21 mouse cellular contexts compared by ENCODE assay signal in genomic region chr8:82903497-82903896, GRCm38 (mm10). TPM values are rescaled to one million over a fixed set of nuclear protein-coding genes. Genes with fewer than 3 reads are reported as not detected.
A peak's percentile ranks its signal among the peaks of the same experiment; 100 is the strongest.
DNase-seq lines count a peak whose midpoint lies in the region; ATAC-seq and TF ChIP-seq lines count a peak whose summit lies in the region.
"Had no signal": no experiment of that assay in that cellular context is flagged by ENCODE, and none has a peak within 500 bp of the region (broad histone marks: within the 10 kb centered on the region; RNA-seq: fewer than 3 reads in every experiment).

No protein-coding gene starts in this region.

- WGBS in midbrain, embryonic 11.5 days = 72% methylated on average over 3 of the region's 3 CpGs
- 78% methylated on average over 3 of the region's 3 CpGs for WGBS in midbrain, embryonic 10.5 days
- 52% methylated on average over 3 of the region's 3 CpGs for WGBS in lung, postnatal 0 days

- intact Hi-C loops in gastrocnemius, adult 2 months (cut with DNase I) = loop anchor here (5.0 kb wide), 1 partner anchor 34 kb away; no protein-coding TSS in a partner anchor

- H3K9me3 ChIP-seq in midbrain, embryonic 11.5 days (ENCODE audit: control insufficient read depth, low read length) = no peaks in the 10 kb centered on the region
- no peaks in the 10 kb centered on the region for H3K9me3 ChIP-seq in midbrain, embryonic 10.5 days (replicated peaks)
- H3K9me3 ChIP-seq in lung, postnatal 0 days (ENCODE audit: low read length) = no peaks in the 10 kb centered on the region
- H3K9me3 ChIP-seq: embryonic facial prominence, embryonic 12.5 days; forebrain, embryonic 12.5 days; hindbrain, embryonic 10.5 days; intestine, embryonic 15.5 days had no signal

- no peak for ATAC-seq in midbrain, embryonic 11.5 days (ENCODE audit: low FRiP score)
- peak; percentile 89 for ATAC-seq in megakaryocyte progenitor cell, adult 5-6 weeks (replicated peaks; ENCODE audit: poor library complexity)
- ATAC-seq in lung, postnatal 0 days = no peak
- ATAC-seq: activated CD4-positive, CD25-positive, alpha-beta regulatory T cell, adult 4 months; forebrain, embryonic 16.5 days; intestine, embryonic 15.5 days; Patski had no signal

- H3K36me3 ChIP-seq in midbrain, embryonic 11.5 days (ENCODE audit: control insufficient read depth, insufficient read depth, low read length) = no peaks in the 10 kb centered on the region
- H3K36me3 ChIP-seq in midbrain, embryonic 10.5 days = no peaks in the 10 kb centered on the region
- H3K36me3 ChIP-seq in lung, postnatal 0 days (ENCODE audit: insufficient read depth, low read length) = no peaks in the 10 kb centered on the region
- H3K36me3 ChIP-seq: embryonic facial prominence, embryonic 12.5 days; forebrain, embryonic 12.5 days; hindbrain, embryonic 10.5 days; intestine, embryonic 15.5 days had no signal

- no peaks in the 10 kb centered on the region for H3K27me3 ChIP-seq in midbrain, embryonic 11.5 days (ENCODE audit: control insufficient read depth, insufficient read depth, low read length)
- no peaks in the 10 kb centered on the region for H3K27me3 ChIP-seq in midbrain, embryonic 10.5 days (ENCODE audit: low read depth, poor library complexity, severe bottlenecking)
- H3K27me3 ChIP-seq in lung, postnatal 0 days (replicated peaks; ENCODE audit: insufficient read depth, low read length) = no peaks in the 10 kb centered on the region
- H3K27me3 ChIP-seq: CH12.LX; embryonic facial prominence, embryonic 12.5 days; forebrain, embryonic 12.5 days; intestine, embryonic 15.5 days; Patski had no signal

- no peak overlapping the region for H3K4me2 ChIP-seq in midbrain, embryonic 11.5 days
- no peak overlapping the region for H3K4me2 ChIP-seq in lung, postnatal 0 days (replicated peaks; ENCODE audit: low read depth, low read length)
- H3K4me2 ChIP-seq: embryonic facial prominence, embryonic 12.5 days; forebrain, embryonic 12.5 days; hindbrain, embryonic 14.5 days; intestine, embryonic 15.5 days had no signal

- no peak for DNase-seq in gastrocnemius, adult 2 months
- DNase-seq in gastrocnemius, adult 18-20 months (ENCODE audit: low spot score) = no peak
- peak; percentile 2 for DNase-seq in midbrain, embryonic 11.5 days (ENCODE audit: low spot score, missing footprints)
- no peak for DNase-seq in midbrain, embryonic 10.5 days (ENCODE audit: low spot score)
- DNase-seq in right cerebral cortex, postnatal 25 days = no peak
- no peak for DNase-seq in lung, postnatal 0 days (ENCODE audit: low spot score)
- DNase-seq: adrenal gland, postnatal 14 days; cerebellum, adult 18-20 months; cerebellum, adult 9-11 months; cerebellum, postnatal 36 days; heart, postnatal 14 days had no signal

- H3K4me1 ChIP-seq in midbrain, embryonic 11.5 days (ENCODE audit: control insufficient read depth, insufficient read depth, low read length) = peaks cover 3% of the 10 kb centered on the region; the same call in 1 of the 2 replicates
- H3K4me1 ChIP-seq in midbrain, embryonic 10.5 days = peaks cover 15% of the 10 kb centered on the region
- no peaks in the 10 kb centered on the region for H3K4me1 ChIP-seq in lung, postnatal 0 days (ENCODE audit: insufficient read depth, low read depth, low read length)
- H3K4me1 ChIP-seq: forebrain, embryonic 12.5 days; intestine, embryonic 15.5 days had no signal

- TF ChIP-seq EP300 in lung, postnatal 0 days (IDR thresholded peaks at IDR 0.05) = no peak

- no peak overlapping the region for H3K9ac ChIP-seq in midbrain, embryonic 11.5 days (ENCODE audit: low read length)
- H3K9ac ChIP-seq in lung, postnatal 0 days (replicated peaks; ENCODE audit: low read depth) = no peak overlapping the region
- H3K9ac ChIP-seq: embryonic facial prominence, embryonic 12.5 days; forebrain, embryonic 12.5 days; hindbrain, embryonic 14.5 days; intestine, embryonic 15.5 days had no signal

- H3K27ac ChIP-seq in gastrocnemius, adult 2 months = peak overlapping the region; percentile 86
- H3K27ac ChIP-seq in midbrain, embryonic 11.5 days (ENCODE audit: low read depth, low read length) = no peak overlapping the region
- H3K27ac ChIP-seq in midbrain, embryonic 10.5 days (replicated peaks) = no peak overlapping the region
- no peak overlapping the region for H3K27ac ChIP-seq in lung, postnatal 0 days (ENCODE audit: low read length)
- H3K27ac ChIP-seq: embryonic facial prominence, embryonic 12.5 days; forebrain, embryonic 12.5 days; hindbrain, embryonic 10.5 days; hindbrain, embryonic 14.5 days; intestine, embryonic 15.5 days had no signal

- no peak overlapping the region for H3K4me3 ChIP-seq in gastrocnemius, adult 2 months
- no peak overlapping the region for H3K4me3 ChIP-seq in midbrain, embryonic 11.5 days (ENCODE audit: low read depth, low read length)
- H3K4me3 ChIP-seq in midbrain, embryonic 10.5 days = no peak overlapping the region
- H3K4me3 ChIP-seq in lung, postnatal 0 days (ENCODE audit: low read depth, low read length) = no peak overlapping the region
- H3K4me3 ChIP-seq: embryonic facial prominence, embryonic 12.5 days; forebrain, embryonic 12.5 days; hindbrain, embryonic 10.5 days; intestine, embryonic 15.5 days had no signal

- no peak for TF ChIP-seq CTCF in gastrocnemius, adult 2 months (IDR thresholded peaks at IDR 0.05)
- no peak for TF ChIP-seq CTCF in lung, postnatal 0 days (IDR thresholded peaks at IDR 0.05)

RNA-seq across cellular contexts. Expression of gene Rnf150, which starts 40.3 kb away (rescaled TPM):
- 10 to 100 TPM; 26.0 to 34.8 TPM for total RNA-seq in gastrocnemius, adult 2 months (2021)
- 10 to 100 TPM; 37.6 to 41.1 TPM for total RNA-seq in gastrocnemius, adult 18-20 months (2021)
- 1.2 and 1.5 TPM in 2 replicates for polyA plus RNA-seq in midbrain, embryonic 11.5 days (2014; fragmentation: Nextera tagmentation; extraction: Ambion mirVana)
- 1.00 and 1.2 TPM in 2 replicates for polyA plus RNA-seq in midbrain, embryonic 10.5 days (2016; fragmentation: Nextera tagmentation; extraction: Ambion mirVana)
- 0.99 and 1.0 TPM in 2 replicates for total RNA-seq in megakaryocyte progenitor cell, adult 5-6 weeks (2015)
- 0.21 and 1.3 TPM in 2 replicates for total RNA-seq in megakaryocyte progenitor cell, adult 5-6 weeks (2017)
- 1.7 and 2.3 TPM in 2 replicates for polyA plus RNA-seq in lung, postnatal 0 days (2015; fragmentation: Nextera tagmentation; extraction: Ambion mirVana)
- polyA plus RNA-seq: activated CD4-positive, CD25-positive, alpha-beta regulatory T cell, adult 4 months had no signal

Comparison
In these comparisons a context has a peak if more than half of its experiments do, and no peak if none do; other contexts are left out.
1. RNA of gene Rnf150, which starts 40.3 kb away (total RNA-seq): 37.6 to 41.1 TPM in gastrocnemius, adult 18-20 months and 26.0 to 34.8 TPM in gastrocnemius, adult 2 months; 0.21 to 1.3 TPM in megakaryocyte progenitor cell, adult 5-6 weeks; every median in the first group is over 10 times any median in the second.